Mouse (Mus musculus) NIH3T3 (cell line): ENCODE data around the gene Smtnl1.
A peak's percentile ranks its signal among the peaks of the same experiment; 100 is the strongest.

Experiments used
- DNase-seq: peaks from one replicate; pipeline ENCODE4 v3.0.0-alpha.2; 2012; ENCODE audit warnings: low read depth

The Smtnl1 gene

GRCm38 (mm10) chr2:84793871-84794270, 28.6 kb downstream of the Smtnl1 start:
- peak; percentile 36 for DNase-seq

- no peak for DNase-seq
These were observed 29.3 kb downstream of the Smtnl1 start for GRCm38 (mm10) chr2:84793154-84793553.

GRCm38 (mm10) chr2:84792516-84792915, 29.9 kb downstream of the Smtnl1 start:
- peak; percentile 31 for DNase-seq

GRCm38 (mm10) chr2:84790418-84790817, 32.0 kb downstream of the Smtnl1 start:
- no peak for DNase-seq

DNA sequence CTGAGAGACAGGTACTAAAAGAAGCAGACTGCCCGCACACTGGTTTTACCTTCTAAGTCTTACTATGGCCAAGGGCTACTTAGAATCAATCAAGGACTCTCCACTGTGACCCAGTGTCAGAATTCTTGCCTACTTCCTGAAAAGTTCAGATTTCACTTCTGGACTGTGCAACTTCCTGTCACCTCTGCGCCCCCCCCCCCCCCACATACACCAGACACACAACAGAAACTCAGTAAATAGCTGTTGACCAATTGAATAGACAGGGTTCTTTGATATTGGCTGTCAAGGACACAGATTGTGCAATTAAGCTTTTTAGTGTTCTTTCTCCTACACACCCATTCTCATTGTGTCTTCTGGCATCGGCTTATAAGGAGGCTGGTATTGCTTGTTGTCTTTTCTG, 34.1 kb downstream of the Smtnl1 start:
- DNase-seq = no peak

DNA sequence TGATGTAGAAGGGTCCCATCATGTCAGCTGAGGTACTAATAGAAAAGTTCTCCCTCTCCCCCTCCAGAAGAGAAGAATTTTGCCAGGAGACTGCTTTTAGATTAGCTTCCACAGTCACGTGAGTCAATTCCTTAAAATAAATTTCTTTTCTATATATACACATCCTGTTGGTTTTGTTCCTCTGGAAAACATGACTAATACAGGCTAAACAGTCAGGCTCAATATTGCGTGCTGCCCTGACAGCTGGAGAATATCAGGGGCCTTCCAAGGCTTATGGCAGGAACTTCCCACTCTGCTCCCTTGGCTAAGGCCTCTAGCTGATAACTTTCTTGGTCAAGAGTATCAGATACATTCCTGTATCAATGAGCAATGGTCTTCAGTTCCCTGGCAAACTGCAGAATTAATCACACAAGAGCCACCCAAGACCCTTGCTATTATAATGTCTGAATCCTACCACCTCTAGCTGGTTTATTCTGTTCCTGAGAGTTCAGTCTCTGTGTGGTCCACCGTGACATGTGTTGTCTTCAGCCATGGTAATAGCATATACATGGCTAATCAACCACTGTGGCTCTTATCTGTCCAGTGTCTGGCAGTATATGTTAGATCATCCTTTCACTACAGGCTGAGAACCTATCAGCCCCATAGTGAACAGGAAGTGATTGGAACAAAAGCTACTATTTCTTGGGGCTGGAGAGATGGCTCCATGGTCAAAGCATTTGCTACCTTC, 38.4 kb downstream of the Smtnl1 start:
- peak; percentile 77 for DNase-seq

DNA sequence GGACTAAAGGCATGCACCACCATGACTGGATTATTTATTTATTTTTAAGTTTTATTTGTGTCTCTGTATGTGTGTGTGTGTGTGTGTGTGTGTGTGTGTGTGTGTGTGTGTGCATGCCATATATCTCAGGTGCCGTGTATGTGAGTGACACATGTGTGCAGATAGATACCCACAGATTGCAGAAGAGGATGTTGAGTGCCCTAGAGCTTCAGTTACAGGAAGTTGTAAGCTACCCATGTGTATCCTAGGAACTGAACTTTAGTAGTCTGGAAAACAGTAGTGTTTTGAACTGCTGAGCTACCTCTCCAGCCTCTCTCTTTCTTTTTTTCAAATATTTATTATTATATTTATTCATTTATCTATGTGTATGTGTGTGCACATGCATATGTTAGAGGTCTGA, 39.1 kb downstream of the Smtnl1 start:
- DNase-seq = no peak

GRCm38 (mm10) chr2:84779210-84779609, 43.2 kb downstream of the Smtnl1 start:
- DNase-seq = no peak

- no peak for DNase-seq
These were observed 44.7 kb downstream of the Smtnl1 start for GRCm38 (mm10) chr2:84777706-84778105.

GRCm38 (mm10) chr2:84775665-84776064, 46.8 kb downstream of the Smtnl1 start:
- DNase-seq = no peak

DNA sequence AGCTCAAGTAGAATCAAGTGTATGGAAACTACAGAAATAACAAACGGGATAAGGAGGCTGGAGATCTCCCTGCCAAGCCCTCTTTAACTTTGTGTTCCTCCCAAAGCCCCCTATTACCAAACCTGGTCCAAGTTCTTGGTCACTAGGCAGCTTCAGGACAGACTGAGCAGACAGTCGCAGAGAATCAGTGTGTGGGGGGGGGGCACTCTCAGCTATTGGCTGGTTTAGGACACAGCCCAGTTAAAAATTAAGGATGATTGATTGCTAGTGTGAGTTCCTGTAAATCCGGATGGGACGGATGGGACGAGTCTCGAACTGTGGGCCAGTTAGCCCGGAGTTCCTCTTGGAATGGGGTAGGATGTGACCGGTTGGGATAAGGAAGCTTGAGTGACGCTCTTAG, 47.2 kb downstream of the Smtnl1 start, which contains the start of gene Serping1:
Gene Serping1 (minus strand): TSS at position 204 of the 400 bp plus-strand sequence.
- DNase-seq = no peak

DNA sequence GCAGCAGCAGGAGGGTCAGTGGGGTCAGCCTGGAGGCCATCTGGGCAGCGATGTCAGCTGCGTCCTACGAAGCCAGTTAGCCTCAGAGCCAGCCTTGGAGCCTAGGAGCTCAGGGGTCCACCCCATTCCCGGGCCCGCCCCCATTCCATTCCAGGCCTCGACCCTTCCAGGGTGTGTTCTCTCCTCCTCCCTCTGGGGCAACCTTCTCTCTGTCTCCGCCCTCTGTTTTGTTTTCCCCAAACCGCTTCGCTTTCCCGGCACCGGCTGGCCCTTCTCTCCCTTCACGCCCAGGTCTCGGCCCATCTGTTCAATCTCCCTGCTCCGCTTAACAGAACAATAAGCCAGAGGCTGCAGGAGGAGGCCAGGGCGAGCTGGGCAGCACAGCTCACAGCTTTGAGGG, 47.7 kb downstream of the Smtnl1 start:
- DNase-seq = no peak

GRCm38 (mm10) chr2:84773195-84773594, 49.3 kb downstream of the Smtnl1 start:
- DNase-seq = no peak

GRCm38 (mm10) chr2:84772454-84772853, 50.0 kb downstream of the Smtnl1 start:
- peak; percentile 36 for DNase-seq

DNA sequence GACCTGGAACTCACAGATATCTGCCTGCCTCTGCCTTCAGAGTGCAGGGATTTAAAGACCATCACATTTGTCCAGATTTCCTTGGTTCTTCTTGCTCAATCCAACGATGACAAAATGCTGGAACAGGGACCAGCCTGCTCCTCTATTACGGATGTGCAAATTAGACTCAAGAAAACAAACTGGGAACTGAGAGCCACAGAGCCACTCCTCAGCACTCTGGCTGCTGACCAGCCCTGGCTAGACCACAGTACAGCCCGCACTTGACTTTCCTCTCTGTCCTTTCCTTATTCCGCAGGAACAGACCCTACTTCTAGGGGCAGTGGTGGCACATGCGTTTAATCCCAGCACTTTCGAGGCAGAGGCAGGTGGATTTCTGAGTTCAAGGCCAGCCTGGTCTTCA, 52.0 kb downstream of the Smtnl1 start:
- no peak for DNase-seq

DNA sequence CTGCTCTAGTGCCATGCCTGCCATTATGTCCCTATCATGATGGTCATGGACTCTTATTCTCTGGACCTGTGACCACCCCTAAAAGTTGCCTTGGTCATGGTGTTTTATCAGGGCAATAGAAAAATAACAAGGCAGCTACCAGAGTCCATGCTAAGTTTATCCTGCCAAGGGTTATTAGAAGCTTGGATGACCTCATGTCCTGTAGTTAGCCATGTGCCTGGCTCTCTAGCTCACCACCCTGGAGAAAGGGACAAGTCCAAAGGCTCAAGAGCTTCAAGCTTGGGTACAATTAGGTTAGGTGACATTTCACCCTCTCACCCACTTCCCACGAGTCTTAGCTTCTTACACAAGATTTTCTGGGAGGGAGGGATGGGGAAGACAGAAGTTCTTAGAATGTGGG, 59.6 kb downstream of the Smtnl1 start:
- DNase-seq = no peak

- DNase-seq = no peak
These were observed 60.2 kb downstream of the Smtnl1 start for GRCm38 (mm10) chr2:84762295-84762694.

DNA sequence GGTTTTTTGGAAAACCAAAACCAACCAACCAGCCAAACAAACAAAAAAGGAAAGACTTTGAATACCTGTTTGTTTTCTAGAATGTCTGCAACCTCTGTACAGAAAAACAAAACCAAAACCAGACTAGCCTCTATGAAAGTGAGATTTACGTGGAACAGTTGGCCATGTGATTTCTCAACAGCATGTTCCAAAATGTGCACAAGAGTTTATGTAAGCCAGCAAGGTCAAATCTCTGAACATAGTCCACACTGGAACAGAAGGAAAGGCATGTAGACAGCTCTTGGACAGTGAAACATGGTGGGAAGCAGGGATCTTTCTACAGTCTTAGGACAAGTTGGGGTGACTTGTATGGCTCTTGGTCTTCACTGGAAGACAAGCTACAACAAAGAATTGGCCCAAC, 60.6 kb downstream of the Smtnl1 start:
- DNase-seq = no peak

DNA sequence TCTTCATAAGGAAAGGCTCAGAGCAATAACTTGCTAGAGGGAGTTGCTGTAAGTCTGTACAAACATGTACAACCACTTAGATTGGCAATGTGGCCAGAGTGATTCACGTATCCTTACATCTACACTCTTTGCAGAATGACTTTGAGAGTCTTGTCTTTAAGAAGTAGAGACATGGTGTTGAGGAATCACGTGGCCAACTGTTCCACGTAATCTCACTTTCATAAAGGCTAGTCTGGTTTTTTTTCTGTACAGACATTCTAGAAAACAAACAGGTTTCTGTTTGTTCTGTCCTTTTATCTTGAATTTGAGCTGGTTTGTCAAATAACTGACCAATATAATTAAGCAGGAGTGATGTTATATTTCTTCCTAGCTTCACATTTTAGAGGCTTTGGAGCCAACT, 61.1 kb downstream of the Smtnl1 start:
- no peak for DNase-seq
